Mouse (Mus musculus) adrenal gland, adult (tissue): Measurements from ENCODE around the gene Plcl2.

Source experiments
- DNase-seq, 2 experiments: peaks; one replicate each; pipeline ENCODE4 v3.0.0; 2022 to 2023; ENCODE audit warnings: low spot score in 1 of 2; ENCODE audit not compliant: inconsistent age in 2 of 2

Plcl2 gene

DNA sequence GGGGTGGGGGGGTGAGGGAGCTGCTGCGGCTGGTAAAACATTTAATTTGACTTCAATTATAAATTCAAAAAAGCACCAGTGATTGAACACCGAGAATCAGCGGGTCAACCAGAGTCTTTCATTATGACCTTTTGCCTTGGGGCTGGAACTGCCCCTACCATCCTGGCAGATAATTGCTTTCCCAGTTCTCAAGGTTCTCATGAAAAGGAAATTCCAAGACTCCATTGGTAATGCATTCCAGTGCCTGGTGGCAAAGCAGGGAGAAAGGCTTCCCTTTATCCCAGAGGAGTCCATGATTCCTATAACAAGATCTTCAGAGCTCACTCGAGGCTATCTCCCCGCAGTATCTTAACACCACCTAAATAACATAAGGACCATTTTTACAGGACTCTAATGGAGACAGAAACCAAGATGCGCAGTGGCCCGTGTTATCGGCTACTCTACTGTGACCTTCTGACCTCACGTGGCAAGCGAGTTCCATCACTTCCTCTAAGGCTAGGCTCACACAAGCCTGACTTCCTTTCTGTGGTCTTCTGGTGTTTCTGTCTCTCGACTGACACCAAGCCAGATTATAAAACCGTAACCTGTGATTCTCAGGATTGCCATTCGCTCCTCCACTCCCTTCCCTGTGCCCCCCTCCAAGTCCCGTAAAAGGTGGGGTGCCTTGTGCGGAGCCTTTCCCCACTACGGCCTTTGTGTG, 10.0 kb upstream of the Plcl2 start:
- no peak for DNase-seq

GRCm38 (mm10) chr17:50500806-50501205, 8.4 kb upstream of the Plcl2 start:
- DNase-seq: no peak

DNA sequence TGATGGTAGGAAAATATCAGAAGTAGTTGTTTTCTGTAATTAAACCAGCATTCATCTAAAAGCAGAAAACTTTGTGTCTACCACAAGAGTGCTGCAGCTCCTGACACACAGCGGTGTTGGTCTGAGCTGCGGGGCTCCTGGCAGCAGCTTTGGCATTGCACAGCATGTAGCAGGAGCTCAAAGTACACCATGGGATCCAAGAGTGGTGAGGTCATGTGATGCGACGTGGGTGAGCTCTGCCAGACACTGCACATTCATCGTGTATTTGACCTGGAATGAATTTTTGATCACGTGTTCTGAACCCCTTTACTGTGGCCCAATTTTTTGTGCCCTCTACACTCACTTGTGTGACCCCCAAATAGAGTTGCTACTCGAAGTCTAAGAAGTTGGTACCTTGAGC, 6.1 kb upstream of the Plcl2 start:
- no peak for DNase-seq

- no peak for DNase-seq
Measured at GRCm38 (mm10) chr17:50504070-50504846, 4.9 kb upstream of the Plcl2 start.

DNA sequence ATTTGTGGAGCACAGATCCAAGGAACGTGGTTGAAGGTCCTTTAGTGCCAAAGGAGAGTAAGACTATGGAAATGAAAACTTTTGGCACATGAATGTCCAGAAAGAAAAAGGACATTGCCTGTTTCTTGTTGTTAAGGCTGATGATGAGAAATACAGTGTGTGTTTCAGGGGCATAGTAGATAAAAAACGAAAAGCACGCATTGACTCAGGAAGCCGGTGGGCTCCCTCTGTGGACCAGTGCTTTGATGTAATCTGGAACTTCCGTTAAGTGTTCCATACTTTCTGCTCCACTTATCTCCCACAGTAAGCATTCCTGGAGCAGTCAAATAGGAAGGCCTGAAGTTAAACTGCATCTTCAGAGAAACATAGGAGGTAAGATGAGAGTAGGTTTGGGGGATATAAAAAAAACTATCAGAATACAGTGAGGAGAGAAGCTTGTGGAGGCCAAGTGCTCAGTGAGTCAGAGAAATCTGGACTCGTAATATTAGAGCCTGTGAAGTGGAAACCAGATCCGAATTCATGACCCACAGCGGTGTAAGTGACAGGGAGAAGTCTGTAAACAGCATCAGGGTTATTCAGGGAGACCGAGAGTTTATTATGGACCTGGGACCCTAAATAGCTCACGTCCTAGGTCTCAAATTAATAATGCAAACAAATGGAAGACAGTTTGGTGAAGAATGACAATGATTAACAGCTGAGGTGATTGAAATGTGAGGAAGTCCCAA, 3.1 kb upstream of the Plcl2 start:
- no peak for DNase-seq

- DNase-seq: peak; percentile 56 to 77
Measured at GRCm38 (mm10) chr17:50506861-50507321, 2.3 kb upstream of the Plcl2 start.

- peak; percentile 61 to 84 for DNase-seq
Measured at GRCm38 (mm10) chr17:50508055-50508774, 988 bp upstream of the Plcl2 start.

DNA sequence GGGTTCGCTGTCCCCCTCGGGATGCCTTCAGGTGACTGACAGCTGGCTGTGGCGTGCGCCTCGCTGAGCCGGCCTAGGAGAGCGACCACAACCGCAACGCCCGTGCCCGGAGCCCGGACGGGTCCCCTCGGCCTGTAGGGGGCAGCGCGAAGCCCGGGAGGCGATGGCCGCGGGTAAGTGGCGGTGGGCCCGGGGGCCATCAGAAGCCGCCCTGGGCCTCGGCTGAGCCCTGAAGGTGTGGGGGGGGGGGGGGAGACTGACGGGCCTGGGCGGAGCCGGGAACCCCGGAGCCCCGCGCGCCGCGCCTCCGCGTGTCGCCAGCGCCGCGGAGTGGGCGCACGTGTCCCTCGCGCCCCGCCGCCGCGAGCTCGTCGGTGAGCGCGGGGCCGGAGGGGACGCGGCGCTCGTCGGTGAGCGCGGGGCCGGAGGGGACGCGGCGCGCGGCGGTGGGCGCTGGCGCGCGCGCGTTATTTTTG, 390 bp upstream of the Plcl2 start:
- peak; percentile 86 to 94 for DNase-seq

DNA sequence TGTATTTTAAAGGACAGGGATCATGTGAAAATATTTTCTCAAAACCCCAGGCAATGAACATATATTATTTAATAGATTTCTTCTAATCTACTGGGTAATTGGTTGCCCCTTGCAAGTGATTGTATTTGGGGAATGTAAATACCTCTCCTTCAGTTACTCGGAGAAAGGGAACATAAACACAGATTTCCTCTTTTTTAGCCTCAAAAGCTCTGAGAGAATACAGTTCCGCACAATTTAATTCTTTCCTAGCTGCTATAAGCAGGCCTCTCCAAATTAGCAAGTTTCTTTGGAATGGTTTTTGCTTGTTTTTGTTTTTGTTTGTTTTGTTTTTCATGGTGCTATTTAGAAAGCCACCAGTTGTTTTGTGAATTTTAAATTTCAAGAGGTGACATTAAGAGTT, 1.1 kb downstream of the Plcl2 start:
- no peak for DNase-seq

DNA sequence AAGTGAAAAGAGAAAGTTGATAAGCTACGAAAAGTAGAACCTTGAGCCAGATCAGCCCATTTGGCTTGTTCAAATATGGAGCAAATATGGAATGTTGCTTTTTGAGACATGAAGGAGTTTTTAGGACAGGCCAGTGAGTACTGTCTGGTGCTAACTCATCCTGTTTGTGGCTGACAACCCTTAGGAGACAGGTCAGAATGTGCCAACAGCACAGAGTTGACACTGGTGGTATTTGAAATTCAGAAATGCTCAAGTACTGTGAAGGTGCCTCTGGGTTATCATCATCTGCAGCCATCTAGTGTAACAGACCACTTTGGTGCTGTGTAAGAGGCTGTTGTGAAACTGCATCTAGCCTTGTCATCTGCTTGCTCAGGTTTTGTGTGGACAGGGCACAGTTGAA, 1.5 kb downstream of the Plcl2 start:
- DNase-seq: peak; percentile 45 to 85

- DNase-seq: peak; percentile 74 to 86
Measured at GRCm38 (mm10) chr17:50512222-50512621, 3.0 kb downstream of the Plcl2 start.

DNA sequence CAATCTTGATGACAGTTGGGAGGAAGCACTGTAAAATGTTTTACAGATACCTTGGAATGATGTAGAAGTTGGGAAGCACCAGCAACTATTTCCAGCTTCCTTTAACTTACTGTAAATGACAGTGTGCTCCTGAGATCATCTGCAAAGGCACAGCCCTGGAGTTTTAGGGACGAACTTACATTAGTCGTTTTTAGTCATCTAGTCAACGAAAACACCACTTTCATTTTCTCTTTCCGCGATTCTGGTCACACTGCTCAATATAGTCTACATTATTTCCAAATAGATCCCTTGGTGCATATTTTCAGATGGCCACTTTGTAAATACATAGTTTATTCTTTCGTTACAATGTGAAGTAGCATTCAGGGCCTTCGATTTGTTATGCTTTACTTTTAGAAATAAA, 3.6 kb downstream of the Plcl2 start:
- DNase-seq: peak in 1 of 2 experiments; percentile 72

DNA sequence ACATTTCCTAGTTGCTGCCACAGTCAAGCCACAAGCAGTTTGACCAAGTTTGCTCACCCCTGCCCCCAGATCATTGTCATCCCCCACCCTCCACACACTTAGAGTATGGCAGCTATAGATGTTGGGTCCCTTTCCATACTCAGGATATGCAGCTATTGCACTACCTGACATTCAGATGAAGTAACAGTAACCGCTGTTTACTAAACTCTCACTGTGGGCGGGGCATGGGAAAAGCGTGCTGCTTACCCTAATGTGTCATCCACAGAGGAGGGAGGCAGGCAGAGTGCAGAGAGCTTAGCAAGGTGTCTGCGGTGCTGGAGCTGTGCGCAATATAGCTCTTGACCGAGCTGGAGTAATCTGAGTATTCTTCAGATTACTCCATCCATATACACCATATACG, 4.2 kb downstream of the Plcl2 start:
- peak in 1 of 2 experiments; percentile 76 for DNase-seq

DNA sequence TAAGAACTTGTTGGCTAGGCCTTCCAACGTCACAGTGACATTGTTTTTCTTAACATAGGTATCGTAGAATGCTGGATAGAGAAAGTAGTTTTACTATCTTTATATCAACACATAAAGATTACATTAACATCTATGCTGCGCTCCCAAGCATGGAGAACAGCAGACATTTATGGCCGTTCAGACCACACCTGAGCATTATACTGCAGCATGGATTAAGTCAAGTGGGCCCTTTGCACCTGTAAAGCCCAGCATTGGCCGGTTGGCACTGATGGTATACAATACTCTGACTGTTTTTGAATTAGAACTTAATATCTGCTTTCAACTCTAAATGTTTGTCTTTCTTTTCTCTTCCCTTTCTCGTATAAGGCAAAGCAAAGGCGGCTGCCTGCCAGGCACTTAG, 4.8 kb downstream of the Plcl2 start:
- no peak for DNase-seq

GRCm38 (mm10) chr17:50515926-50516325, 6.7 kb downstream of the Plcl2 start:
- DNase-seq: no peak

- no peak for DNase-seq
Measured at GRCm38 (mm10) chr17:50517781-50518415, 8.7 kb downstream of the Plcl2 start.

GRCm38 (mm10) chr17:50519588-50519987, 10.4 kb downstream of the Plcl2 start:
- no peak for DNase-seq

DNA sequence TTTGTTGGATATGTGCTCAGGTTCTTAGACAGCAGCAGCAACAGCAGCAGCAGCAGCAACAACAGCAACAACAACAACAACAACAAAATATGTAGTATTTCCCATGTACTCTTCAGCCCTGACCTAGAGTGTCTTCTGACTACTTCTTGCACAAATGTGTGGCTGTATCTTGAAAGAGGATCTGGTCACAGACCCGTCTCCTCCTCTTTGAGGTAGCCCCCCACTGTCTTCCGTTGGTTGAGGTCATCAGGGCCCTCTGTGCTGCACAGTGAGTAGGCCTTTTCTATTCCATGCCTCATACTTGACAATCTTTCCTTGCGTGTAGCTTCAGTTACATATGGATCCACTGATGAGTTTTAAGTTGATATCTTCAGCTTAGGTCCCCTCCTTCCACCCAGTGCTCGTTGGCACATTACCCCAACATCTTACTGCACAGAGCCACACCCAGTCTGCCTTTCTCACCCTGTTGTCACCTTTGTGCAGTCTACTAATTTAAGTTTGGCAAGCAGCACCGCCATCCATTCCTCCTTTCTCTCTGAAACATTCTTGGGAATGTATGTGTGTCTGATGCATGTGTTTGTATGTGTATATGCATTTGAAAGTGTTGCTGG, 13.4 kb downstream of the Plcl2 start:
- no peak for DNase-seq

GRCm38 (mm10) chr17:50524970-50525369, 15.8 kb downstream of the Plcl2 start:
- DNase-seq: no peak

DNA sequence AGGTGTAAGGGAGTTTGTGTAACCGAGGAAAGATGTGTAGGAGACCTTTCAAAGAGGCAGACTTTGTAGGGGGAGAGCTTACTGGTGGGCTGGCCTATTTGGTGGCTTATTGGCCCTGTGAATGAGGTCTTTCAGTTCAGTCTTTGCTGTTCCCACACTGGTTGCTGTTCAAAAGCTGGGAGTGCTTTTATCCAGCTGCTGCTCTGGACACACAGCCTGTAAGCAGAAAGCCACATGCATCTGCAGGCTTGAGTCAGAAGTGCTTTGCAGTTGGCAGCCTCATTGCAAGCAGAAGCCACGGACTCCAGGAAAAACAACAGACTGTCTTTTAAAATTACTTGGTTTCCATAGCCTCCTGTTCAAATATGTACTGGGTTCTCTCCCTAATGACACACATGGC, 16.6 kb downstream of the Plcl2 start:
- DNase-seq: peak in 1 of 2 experiments; percentile 53
